Mouse (Mus musculus) CD8-positive naive resting alpha-beta T cell, adult 2 months (primary cell): Measurements from ENCODE around the gene Eif5a.
"Not testable (repeated sequence)": the region's sequence is repeated elsewhere in the genome, so short reads cannot be mapped to it uniquely, and the experiment has no call there.

Experiments used
- DNase-seq, 2 experiments: peaks; one replicate each; pipeline ENCODE4 v3.0.0; 2022; ENCODE audit warnings: low read depth in 2 of 2, low spot score in 2 of 2

Gene Eif5a

DNA sequence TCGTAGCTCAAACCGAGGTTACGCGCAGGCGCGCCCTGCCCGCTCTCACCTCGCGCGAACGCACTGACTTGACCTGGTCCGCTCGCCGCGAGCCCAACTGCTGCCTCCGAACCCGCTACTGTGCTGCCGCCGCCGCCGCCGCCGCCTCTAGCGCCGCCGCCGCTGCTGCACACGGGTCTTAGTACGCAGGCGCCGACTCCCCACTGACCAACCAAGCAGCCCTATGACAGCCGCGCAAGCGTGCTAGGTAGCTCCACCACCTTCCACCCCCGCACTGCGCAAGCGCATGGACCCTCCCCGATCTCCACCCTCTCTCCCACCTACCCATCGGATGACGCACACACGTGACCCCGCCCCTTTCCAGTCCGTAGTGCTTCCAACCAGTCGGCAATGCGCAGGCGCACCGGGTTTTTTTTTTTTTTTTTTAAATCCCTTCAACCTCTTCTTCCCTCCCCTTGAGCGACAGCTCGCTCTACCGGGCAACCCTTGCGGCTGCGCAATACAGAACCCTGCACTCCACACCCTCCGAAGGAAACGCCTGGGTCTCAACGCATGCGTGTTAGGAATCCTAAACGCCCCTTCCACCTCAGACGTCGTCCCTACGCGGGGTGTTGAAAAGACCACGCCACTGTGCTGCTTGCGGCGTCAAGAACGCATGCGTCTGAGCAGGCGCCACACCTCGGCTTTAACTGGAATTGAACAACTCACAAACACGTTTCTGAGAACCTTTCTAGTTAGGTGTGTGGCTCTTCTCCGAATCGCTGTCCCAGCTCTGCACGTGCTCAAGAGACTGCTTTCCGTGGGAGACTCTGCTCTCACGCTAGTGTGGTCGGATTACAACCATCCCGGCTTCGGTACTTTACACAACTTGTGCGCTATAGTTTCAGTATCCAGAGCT, at the start of gene Eif5a:
TSS of gene Eif5a (minus strand) at position 845 of the 898 bp plus-strand sequence.
- peak; percentile 100 for DNase-seq

DNA sequence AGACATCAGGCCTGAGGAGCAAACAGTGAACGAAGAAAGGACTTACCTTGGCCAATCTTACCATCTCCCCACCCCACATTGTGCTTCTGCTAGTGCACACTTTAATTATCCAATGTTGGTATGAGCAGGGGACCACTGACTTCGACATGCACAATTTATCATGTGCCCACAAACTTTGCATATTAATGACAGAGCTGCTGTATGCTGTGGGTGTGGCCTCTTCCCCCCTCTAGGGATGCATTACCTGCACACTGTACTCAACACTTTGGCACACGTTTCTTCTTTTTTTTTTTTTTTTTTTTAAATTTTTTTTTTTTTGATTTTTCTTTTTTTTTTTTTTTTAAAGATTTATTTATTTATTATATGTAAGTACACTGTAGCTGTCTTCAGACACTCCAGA, 49.0 kb upstream of the Eif5a start:
- no peak for DNase-seq

DNA sequence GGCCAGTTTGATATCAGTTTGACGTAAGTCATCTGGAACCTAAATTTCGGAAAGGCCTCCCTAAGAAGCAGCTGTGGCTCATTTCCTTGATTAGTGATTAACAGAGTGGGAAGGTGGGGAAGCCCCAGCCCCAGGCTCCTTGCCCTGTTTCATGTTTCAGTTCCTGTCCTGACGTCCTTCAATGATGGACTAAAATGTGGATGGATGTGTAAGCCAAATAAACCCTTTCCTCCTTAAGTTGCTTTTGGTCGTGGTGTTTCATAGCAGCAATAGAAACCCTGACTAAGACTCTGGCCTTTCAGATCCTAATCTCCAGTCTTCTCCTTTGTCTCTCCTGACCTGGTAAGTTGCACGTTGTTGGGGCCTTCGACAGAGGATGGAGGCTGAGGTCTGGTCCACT, 48.5 kb upstream of the Eif5a start:
- DNase-seq = no peak

DNA sequence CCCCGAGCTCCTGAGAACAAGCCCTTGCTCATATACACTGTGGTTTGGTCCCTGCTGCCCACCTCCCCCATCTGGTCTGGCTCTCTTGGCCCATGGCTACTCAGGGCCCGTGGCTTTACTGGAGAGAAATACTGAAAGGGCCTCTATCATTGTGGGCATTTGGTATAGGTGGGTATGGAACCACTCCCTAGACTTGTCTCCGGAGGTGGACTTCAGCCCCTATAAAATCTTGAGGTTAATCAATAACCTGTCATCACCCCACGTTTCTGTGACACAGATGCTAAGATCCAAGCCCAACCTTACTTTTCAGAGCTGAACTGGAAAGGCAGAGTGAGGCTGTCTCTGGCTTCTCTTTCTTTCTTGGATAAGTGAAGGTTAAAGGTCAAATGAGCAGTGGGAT, 47.0 kb upstream of the Eif5a start:
- DNase-seq = no peak

DNA sequence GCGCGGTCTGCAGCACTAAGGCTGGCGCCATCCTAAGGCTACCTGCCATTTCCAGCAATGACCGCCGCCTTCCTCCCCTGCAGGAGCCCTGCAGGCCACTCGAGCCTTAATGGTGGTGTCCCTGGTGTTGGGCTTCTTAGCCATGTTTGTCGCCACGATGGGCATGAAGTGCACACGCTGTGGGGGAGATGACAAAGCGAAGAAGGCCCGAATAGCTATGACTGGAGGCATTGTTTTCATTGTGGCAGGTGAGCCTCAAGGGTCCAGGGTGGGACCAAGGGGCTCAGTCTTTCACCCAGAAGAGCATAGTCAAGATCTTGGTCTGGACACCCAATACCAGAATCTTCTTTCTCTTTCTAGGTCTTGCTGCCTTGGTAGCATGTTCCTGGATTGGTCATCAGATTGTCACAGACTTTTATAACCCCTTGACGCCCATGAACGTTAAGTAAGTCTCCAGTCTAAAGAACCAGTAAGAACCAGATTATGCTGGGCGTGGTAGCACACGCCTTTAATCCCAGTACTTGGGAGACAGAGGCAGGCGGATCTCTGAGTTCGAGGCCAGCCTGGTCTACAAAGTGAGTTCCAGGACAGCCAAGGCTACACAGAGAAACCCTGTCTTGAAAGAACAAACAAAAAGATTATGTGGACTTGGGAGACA, 45.2 kb upstream of the Eif5a start:
- no peak for DNase-seq

DNA sequence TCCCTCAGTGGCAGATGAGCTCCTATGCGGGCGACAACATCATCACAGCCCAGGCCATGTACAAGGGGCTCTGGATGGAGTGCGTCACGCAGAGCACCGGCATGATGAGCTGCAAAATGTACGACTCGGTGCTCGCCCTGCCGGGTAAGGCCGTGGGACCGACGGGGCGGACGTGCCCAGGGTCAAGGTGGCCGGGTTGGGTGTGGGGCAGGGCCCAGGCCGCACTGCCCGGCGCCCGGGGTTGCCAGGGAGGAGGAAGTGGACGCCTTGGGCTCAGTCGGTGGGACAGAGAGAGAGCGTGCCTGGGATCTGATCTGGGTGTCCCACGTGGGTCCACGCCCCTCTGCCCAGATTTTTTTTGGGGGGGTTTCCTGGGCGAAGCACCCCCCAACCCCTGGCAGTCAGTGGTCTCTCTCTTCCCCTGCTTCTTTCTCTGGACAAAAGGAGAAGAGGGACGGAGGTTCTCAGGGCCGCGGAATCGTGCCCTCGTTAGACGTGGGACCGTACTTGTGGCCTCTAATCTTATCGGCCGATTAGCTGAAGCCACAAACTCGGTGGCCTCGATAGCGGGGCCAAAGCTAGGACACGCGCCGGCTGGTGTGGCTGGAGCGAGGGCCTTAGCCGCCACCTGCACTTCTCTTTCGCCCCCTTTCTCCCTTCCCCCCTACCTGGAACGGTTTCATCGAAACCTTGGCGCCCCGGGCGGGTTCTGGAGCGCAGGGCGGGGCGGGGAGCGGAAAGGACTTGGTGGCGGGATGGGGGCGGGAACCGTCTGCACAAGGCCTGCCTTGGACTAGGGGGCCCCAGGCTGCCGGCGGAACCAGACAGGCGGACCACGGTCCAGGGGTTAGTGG, 44.5 kb upstream of the Eif5a start:
- DNase-seq = no peak

DNA sequence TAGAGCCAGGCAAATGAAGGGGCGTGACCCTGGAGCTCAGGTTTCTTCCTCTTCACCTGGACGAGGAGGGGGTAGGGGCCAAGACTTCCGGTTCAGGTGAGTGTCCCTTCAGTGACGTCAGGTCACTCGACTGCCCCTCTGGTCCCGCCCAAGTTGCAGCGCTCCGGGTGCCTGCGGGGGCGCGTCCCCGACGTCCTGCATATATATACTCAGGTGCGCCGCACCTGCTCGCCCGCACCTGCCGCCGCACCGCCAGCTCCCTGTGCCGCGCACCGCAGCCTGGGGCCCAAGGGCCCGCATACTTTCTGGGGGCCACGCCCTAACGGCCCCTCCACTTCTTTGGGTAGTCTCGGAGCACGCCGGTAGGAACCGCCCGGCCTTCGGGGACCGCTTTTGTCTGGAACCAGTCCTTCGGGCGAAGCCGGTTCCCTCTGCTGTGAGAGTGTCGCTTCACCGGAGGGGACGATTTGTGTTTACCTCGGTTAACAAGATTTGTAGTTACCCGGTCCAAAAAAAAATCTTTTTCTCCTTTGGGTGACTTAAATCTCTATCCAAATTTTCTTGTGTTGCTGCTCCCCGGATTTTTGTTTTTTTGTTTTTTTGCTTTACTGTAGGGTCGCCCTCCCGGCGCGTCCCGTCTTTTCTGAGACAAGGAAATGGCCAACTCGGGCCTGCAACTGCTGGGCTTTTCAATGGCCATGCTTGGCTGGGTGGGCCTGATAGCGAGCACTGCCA, 43.7 kb upstream of the Eif5a start:
- DNase-seq = no peak

DNA sequence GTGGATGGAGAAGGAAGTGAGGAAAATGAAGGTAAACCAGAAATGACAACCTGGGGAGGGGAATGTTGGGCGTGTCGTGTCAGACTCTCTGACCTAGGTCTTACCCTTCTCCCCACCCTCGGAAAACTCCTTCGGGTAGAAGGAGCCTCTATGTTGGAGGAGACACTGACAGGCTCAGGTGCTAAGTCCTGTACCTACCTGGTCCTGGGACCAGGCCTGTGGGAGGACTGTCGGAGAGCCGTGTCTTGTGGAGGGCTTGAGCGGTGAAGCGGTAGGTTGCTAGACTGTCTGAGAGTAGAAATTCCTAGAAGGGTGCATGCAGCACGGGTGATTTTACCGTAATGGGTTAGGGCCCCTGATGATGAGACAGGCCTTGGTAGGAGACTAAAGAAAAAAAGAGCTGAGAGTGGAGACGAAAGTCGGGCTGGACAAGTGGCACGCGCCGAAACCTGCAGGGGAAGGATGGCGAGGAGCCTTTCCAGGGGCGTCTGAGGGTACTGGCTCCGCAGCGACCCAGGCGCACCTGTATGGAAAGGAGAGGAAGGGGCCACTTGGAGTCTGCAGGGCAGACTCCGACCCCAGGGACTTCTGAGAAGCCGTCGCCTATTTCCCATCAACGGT, 43.0 kb upstream of the Eif5a start, which contains the start of gene Cldn7:
TSS of gene Cldn7 (plus strand) at position 130 of the 621 bp plus-strand sequence.
- DNase-seq = no peak

DNA sequence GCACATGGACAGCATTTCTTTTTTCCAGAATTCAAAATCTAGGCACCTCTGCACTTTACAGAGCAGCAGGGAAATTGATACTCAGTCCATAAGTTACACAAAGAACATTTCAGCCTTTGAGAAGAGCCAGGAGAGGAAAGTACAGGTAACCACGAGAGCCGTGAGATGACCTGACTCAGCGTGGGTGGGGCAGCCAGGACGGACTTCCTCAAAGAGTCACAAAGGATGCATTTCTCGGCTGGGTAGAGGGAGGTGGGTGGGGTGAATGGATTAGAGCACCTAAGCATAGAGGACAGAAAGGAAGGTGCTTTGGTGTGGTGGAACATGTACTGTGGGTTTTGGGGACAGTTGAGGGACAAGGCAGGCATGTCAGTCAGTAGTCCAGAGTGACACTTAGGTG, 40.1 kb upstream of the Eif5a start:
- no peak for DNase-seq

DNA sequence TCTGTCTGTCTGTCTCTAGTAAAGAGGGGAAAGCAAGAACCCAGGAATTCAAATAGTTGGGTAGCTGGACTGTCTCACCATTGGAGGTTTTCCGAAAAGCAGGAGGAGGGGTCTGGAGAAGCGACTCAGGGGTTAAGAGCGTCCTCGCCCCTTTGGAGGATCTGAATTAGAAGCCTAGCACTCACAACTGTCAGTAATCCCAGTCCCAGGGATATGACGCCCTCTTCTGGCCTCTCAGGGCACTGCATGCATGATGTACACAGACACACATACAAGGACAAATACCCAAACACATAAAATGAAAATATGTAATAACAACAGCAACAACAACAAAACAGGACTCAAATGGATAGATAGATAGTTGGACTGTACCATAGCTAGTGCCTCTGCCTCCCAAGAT, 38.9 kb upstream of the Eif5a start:
- no peak for DNase-seq

DNA sequence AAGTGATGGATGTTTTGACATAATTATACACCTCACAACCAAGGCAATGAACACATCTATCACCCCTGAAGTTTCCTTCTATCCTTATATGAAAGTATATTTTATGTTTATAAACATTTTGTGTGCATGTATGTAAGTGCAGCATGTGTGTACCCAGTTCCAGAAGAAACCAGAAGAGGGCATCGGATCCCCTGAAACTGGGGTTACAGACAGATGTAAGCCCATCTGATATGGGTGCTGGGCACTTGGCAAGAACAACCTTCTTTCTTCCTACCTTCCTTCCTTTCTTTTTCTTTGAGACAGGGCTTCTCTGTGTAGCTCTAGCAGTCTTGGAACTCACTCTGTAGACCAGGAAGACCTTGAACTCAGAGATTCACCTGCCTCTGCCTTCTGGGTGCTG, 34.5 kb upstream of the Eif5a start:
- no peak for DNase-seq

DNA sequence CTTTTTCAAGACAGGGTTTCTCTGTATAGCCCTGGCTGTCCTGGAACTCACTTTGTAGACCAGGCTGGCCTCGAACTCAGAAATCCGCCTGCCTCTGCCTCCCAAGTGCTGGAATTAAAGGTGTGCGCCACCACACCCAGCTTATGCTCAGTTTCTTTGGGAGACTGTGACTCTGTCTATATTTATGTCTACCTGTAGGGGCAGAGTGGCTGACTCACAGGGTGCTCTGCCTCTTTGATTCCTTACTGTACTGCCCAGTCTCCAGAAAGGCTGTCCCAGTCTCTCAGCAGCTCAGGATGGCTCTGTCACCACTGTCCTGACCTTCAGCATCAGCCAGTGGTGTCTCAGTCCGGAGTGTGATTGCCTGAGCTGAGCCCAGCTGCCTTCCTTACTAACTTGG, 33.9 kb upstream of the Eif5a start:
- not testable (repeated sequence) for DNase-seq

DNA sequence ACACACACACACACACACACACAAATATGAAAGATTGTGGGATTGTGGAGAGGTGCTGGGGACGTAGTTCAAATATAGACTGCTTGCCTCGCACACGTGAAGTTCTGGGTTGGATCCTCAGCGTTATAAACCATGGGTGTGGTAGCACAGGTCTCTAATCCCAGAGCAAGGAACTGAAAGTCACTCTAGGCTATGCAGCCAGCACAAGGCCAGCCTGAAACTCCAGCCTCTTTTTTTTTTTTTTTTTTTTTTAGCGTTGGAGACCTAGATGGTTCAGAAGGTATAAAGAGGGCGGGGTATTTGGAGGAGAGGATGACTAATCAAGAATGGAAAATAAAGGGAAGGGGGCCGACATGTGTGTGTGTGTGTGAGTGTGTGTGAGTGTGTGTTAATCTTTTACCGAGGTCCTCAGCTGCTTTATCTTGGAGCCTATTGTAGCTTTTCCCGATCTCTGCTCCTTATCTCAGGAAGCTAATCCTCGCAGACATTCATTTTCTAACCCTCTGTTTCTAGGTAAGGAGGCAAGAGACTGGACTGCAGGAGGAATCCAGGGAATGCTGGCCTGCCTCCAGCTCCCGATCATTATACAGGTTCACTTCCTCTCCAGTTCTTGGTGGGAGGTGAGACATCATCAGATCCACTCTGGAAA, 31.6 kb upstream of the Eif5a start:
- no peak for DNase-seq

DNA sequence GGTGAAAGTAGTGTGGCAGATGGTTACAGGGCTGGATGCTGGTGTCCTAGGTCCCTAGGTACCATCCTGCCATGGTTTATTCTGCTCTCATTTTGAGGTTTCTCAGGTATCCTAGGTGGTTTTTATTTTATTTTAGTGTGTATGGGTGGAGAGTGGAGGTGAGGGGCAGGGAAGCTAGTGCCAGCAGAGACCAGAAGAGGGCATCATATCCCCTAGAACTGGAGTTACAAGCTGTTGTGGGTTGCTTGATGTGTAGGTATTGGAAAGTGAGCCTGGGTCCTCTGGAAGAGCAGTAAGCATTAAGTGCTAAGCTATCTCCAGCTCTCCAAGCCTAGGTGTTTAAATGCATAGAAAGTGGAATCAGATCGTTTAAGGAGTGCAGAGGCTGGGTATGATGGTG, 30.5 kb upstream of the Eif5a start:
- DNase-seq = no peak

DNA sequence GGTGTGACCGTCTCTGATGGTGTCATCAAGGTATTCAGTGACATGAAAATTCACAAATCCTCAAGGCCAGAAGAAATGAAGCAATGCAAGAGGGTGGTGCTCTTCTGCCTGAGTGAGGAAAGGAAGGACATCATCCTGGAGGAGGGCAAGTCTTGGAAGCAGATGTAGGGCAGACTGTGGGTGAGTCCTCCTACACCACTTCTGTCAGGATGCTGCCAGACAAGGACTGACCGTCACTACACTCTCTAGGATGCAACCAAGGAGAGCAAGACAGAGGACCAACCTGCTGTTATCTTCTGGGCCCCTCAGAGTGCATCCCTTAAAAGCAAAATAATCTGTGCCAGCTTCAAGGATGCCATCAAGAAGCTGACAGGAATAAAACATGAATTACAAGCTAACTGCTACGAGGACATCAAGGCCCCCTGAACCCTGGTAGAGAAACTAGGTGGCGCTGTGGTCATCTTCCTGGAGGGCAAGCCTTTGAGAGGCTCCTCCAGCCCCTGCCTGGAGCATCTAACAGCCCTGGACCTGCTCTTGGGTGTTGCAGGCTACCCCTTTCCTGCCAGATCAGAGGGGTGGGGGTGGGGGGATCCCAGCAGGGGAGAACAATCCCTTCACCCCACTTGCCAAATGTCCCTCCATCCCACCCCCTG, 29.2 kb upstream of the Eif5a start:
- no peak for DNase-seq

DNA sequence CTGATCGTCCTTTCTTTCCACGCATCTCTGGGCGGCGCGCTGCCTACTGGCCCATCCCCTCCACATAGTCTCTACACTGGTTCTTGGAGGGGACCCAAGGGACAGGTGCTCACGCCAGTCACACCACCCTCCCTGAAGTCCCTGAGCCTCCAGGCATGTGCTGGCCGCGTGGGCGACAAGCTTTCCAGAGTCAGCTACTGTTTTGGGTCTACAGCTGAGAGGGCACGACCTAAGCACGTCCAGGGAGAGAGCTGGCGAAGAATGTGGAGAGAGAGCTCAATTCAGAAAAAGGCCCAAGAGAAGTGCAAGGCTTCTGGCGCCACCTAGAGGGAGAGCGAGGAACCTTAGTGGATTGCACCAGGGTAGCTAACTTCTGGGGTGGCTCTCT, 27.0 kb upstream of the Eif5a start:
- DNase-seq = peak; percentile 81 to 90

DNA sequence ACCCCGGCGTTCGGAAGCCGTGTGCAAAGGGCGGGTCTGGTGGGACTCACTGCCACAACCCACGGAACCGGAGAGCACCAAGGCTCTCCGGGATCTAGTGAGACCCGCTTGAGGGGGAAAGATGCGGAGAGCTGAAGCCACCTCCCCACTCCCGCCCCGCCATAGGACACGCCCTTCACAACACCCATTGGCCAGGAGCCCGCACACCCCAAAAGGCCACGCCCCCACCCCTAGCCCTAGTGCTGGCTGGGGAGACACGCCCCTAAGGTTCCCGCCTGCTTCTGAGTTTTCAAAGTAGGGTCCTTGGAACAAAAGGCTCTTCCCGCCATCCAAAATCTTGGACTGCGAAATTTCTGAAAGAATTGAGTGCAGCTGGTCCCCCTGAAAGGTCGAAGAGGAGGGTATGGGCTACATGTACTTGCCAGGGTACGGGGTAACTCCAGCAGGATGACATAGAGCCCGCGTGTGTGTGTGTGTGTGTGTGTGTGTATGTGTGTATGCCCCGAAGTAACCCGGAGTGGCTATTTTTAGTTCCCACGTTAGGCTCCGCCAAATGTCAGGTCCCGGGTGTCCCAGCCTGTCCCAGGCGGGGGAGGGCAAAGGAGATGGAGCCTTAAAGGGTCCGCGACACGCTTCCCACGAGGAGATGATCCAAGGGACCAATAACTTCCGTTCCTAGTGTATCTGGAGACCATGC, 26.5 kb upstream of the Eif5a start, which contains the start of gene Slc2a4:
TSS of gene Slc2a4 (minus strand) at position 123 of the 697 bp plus-strand sequence.
- DNase-seq = peak; percentile 55 to 65

DNA sequence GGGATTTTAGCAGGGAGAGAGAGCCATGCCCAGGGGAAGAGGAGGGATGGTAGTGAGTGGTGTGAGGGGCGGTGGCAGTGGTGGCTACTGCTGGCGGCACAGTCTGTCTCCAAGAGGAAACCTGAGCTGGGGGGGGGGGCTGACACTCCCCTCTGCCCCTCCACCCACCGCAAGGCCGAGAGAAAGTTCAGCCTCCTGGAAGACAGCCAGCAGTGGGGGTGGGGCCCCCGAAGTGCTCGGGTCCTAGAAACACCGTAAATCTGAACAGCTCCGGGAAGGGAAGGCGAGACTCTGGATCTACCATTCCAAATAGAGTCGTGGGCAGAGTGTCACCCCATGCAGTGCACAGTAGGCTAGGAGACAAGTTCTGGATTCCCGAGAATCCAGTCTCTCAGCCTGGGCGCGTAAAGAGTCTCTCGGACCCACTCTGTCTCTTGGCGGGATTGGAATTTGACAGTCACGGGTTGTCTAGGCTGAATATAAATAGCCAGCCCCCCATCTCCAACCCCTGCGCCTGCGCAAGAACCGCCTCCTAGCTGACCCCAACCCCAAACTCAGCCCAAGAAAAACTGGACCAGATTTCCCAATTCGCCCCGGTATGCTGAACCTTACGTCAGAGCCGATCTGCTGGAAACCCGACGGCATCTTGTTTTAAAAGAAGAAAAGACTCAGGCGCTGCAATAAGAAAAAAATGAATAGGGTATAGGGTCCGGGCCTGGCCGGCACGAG, 25.7 kb upstream of the Eif5a start:
- no peak for DNase-seq
